Mouse (Mus musculus): Measurements from ENCODE around the gene Prodh2.

DNA sequence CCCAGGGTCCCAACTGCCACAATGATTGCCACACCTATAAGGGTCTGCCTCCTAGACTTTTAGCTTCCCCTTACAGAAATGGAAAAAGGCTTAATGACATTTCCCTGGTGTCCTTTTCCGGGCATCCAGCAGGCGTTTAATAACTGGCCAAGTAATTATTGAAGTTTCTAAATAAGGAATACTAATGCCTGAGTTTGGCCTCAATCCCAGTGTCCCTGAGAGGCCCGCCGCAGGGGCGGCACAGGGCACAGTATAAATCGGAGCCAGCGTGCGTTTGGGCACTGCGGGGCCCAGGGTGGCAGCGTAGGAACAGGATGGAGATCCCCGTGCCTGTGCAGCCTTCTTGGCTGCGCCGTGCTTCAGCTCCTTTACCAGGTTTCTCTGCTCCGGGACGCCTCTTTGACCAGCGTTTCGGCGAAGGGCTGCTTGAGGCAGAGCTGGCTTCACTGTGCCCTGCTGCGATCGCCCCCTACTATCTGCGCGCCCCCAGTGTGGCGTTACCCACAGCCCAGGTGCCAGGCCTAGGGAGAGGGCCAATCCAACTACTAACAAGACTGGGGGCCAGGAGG, 59.7 kb downstream of the Prodh2 start:
- TF ChIP-seq CHD2 (IDR thresholded peaks at IDR 0.05; ENCODE audit: low read depth, low read length) = no peak
- no peak for TF ChIP-seq HCFC1 (IDR thresholded peaks at IDR 0.05; ENCODE audit: borderline replicate concordance, insufficient read depth, low read length)
- TF ChIP-seq MAFK (IDR thresholded peaks at IDR 0.05; ENCODE audit: insufficient read depth, low read depth, low read length) = no peak
- no peak for TF ChIP-seq ZNF384 (IDR thresholded peaks at IDR 0.05; ENCODE audit: low read depth, low read length)
- TF ChIP-seq ZC3H11A (IDR thresholded peaks at IDR 0.05; ENCODE audit: borderline replicate concordance, low read depth, low read length) = no peak
